17 mouse cellular contexts compared by ENCODE assay signal in genomic region chr8:111788497-111788896, GRCm38 (mm10). TPM values are rescaled to one million over a fixed set of nuclear protein-coding genes. Genes with fewer than 3 reads are reported as not detected.
A peak's percentile ranks its signal among the peaks of the same experiment; 100 is the strongest.
DNase-seq lines count a peak whose midpoint lies in the region; ATAC-seq lines count a peak whose summit lies in the region.
"Had no signal": no experiment of that assay in that cellular context is flagged by ENCODE, and none has a peak within 500 bp of the region (broad histone marks: within the 10 kb centered on the region; RNA-seq: fewer than 3 reads in every experiment).

No protein-coding gene starts in this region.

- H3K4me3 ChIP-seq in heart, embryonic 12.5 days, result no peak overlapping the region
- H3K4me3 ChIP-seq in midbrain, embryonic 11.5 days (ENCODE audit: low read depth, low read length), result no peak overlapping the region
- H3K4me3 ChIP-seq in midbrain, embryonic 15.5 days, result no peak overlapping the region
- H3K4me3 ChIP-seq in hindbrain, embryonic 16.5 days (ENCODE audit: low read length), result no peak overlapping the region
- H3K4me3 ChIP-seq in neural tube, embryonic 13.5 days, result no peak overlapping the region
- H3K4me3 ChIP-seq: gastrocnemius, adult 2 months; liver, embryonic 13.5 days had no signal

- no peak overlapping the region for H3K4me2 ChIP-seq in heart, embryonic 12.5 days
- H3K4me2 ChIP-seq in midbrain, embryonic 11.5 days, result no peak overlapping the region
- no peak overlapping the region for H3K4me2 ChIP-seq in midbrain, embryonic 15.5 days
- H3K4me2 ChIP-seq in hindbrain, embryonic 16.5 days (ENCODE audit: low read length), result no peak overlapping the region
- no peak overlapping the region for H3K4me2 ChIP-seq in neural tube, embryonic 13.5 days
- H3K4me2 ChIP-seq: heart, embryonic 11.5 days; liver, embryonic 13.5 days had no signal

- H3K27ac ChIP-seq in heart, embryonic 12.5 days (ENCODE audit: poor library complexity, severe bottlenecking), result 0 out of 2 replicates have a peak overlapping the region, but pooled peaks have one; percentile 32
- peak overlapping the region; percentile 78 for H3K27ac ChIP-seq in midbrain, embryonic 11.5 days (ENCODE audit: low read depth, low read length)
- H3K27ac ChIP-seq in midbrain, embryonic 15.5 days, result no peak overlapping the region
- H3K27ac ChIP-seq in hindbrain, embryonic 16.5 days (ENCODE audit: low read depth, low read length), result peak overlapping the region; percentile 65
- H3K27ac ChIP-seq in neural tube, embryonic 13.5 days (replicated peaks), result peak overlapping the region; percentile 88

- H3K27me3 ChIP-seq in heart, embryonic 12.5 days (replicated peaks), result no peaks in the 10 kb centered on the region
- no peaks in the 10 kb centered on the region for H3K27me3 ChIP-seq in midbrain, embryonic 11.5 days (ENCODE audit: control insufficient read depth, insufficient read depth, low read length)
- no peaks in the 10 kb centered on the region for H3K27me3 ChIP-seq in midbrain, embryonic 15.5 days (replicated peaks)
- H3K27me3 ChIP-seq in hindbrain, embryonic 16.5 days (replicated peaks; ENCODE audit: control insufficient read depth, insufficient read depth, low read length), result no peaks in the 10 kb centered on the region
- H3K27me3 ChIP-seq in neural tube, embryonic 13.5 days, result no peaks in the 10 kb centered on the region
- H3K27me3 ChIP-seq: liver, embryonic 13.5 days had no signal

- ATAC-seq in heart, embryonic 12.5 days (ENCODE audit: insufficient number of reproducible peaks, low FRiP score), result no peak
- ATAC-seq in midbrain, embryonic 11.5 days (ENCODE audit: low FRiP score), result no peak
- no peak for ATAC-seq in midbrain, embryonic 15.5 days (replicated peaks)
- ATAC-seq in hindbrain, embryonic 16.5 days, result no peak
- ATAC-seq in neural tube, embryonic 13.5 days (ENCODE audit: low read depth), result no peak

- peaks cover 41% of the 10 kb centered on the region for H3K4me1 ChIP-seq in heart, embryonic 12.5 days (replicated peaks)
- peaks cover 29% of the 10 kb centered on the region for H3K4me1 ChIP-seq in midbrain, embryonic 11.5 days (ENCODE audit: control insufficient read depth, insufficient read depth, low read length)
- peaks cover 36% of the 10 kb centered on the region for H3K4me1 ChIP-seq in midbrain, embryonic 15.5 days
- H3K4me1 ChIP-seq in hindbrain, embryonic 16.5 days (ENCODE audit: control insufficient read depth, insufficient read depth, low read depth, low read length), result peaks cover 17% of the 10 kb centered on the region
- peaks cover 55% of the 10 kb centered on the region for H3K4me1 ChIP-seq in neural tube, embryonic 13.5 days (replicated peaks)
- H3K4me1 ChIP-seq: liver, embryonic 13.5 days had no signal

- no peaks in the 10 kb centered on the region for H3K9me3 ChIP-seq in heart, embryonic 12.5 days (replicated peaks)
- H3K9me3 ChIP-seq in midbrain, embryonic 11.5 days (ENCODE audit: control insufficient read depth, low read length), result no peaks in the 10 kb centered on the region
- H3K9me3 ChIP-seq in midbrain, embryonic 15.5 days, result no peaks in the 10 kb centered on the region
- H3K9me3 ChIP-seq in hindbrain, embryonic 16.5 days (ENCODE audit: control insufficient read depth, low read length), result no peaks in the 10 kb centered on the region
- no peaks in the 10 kb centered on the region for H3K9me3 ChIP-seq in neural tube, embryonic 13.5 days
- H3K9me3 ChIP-seq: liver, embryonic 13.5 days had no signal

- DNase-seq in heart, adult 18-20 months, result no peak
- no peak for DNase-seq in midbrain, embryonic 11.5 days (ENCODE audit: low spot score, missing footprints)
- no peak for DNase-seq in ovary, postnatal 14 days (ENCODE audit: low spot score)
- DNase-seq in ovary, postnatal 10 days (ENCODE audit: low spot score), result no peak
- DNase-seq: adrenal gland, adult 8-10 months; cerebellum, adult 2 months; gastrocnemius, adult 2 months; kidney, adult 9 months; kidney, postnatal 4 days; layer of hippocampus, postnatal 36 days; liver, embryonic 13.5 days; thymus, postnatal 4 days had no signal

- H3K36me3 ChIP-seq in heart, embryonic 12.5 days, result 0 out of 2 replicates have a peak, but pooled peaks cover 8% of the 10 kb centered on the region
- no peaks in the 10 kb centered on the region for H3K36me3 ChIP-seq in midbrain, embryonic 11.5 days (ENCODE audit: control insufficient read depth, insufficient read depth, low read length)
- no peaks in the 10 kb centered on the region for H3K36me3 ChIP-seq in midbrain, embryonic 15.5 days (replicated peaks)
- no peaks in the 10 kb centered on the region for H3K36me3 ChIP-seq in hindbrain, embryonic 16.5 days (ENCODE audit: control insufficient read depth, insufficient read depth, low read length)
- no peaks in the 10 kb centered on the region for H3K36me3 ChIP-seq in neural tube, embryonic 13.5 days

- WGBS in heart, embryonic 12.5 days, result 74% methylated on average over 3 of the region's 3 CpGs
- 44% methylated on average over 3 of the region's 3 CpGs for WGBS in midbrain, embryonic 11.5 days
- WGBS in midbrain, embryonic 15.5 days, result 53% methylated on average over 3 of the region's 3 CpGs
- 60% methylated on average over 3 of the region's 3 CpGs for WGBS in hindbrain, embryonic 16.5 days
- WGBS in neural tube, embryonic 13.5 days, result 71% methylated on average over 3 of the region's 3 CpGs

- H3K9ac ChIP-seq in heart, embryonic 12.5 days, result no peak overlapping the region
- H3K9ac ChIP-seq in midbrain, embryonic 11.5 days (ENCODE audit: low read length), result no peak overlapping the region
- no peak overlapping the region for H3K9ac ChIP-seq in midbrain, embryonic 15.5 days
- H3K9ac ChIP-seq in hindbrain, embryonic 16.5 days (ENCODE audit: low read depth, low read length), result no peak overlapping the region
- H3K9ac ChIP-seq in neural tube, embryonic 13.5 days, result 0 out of 2 replicates have a peak overlapping the region, but pooled peaks have one; percentile 52
- H3K9ac ChIP-seq: liver, embryonic 13.5 days had no signal

RNA-seq across cellular contexts. Expression of gene Bcar1, which starts 44.9 kb away (rescaled TPM):
- polyA plus RNA-seq in heart, embryonic 12.5 days (2016; fragmentation: Nextera tagmentation; extraction: Ambion mirVana), result 46.4 and 47.2 TPM in 2 replicates
- total RNA-seq in heart, adult 18-20 months (2021), result 10 to 100 TPM; 18.9 to 19.1 TPM
- 36.2 and 42.1 TPM in 2 replicates for polyA plus RNA-seq in midbrain, embryonic 11.5 days (2014; fragmentation: Nextera tagmentation; extraction: Ambion mirVana)
- 51.9 and 55.8 TPM in 2 replicates for polyA plus RNA-seq in midbrain, embryonic 15.5 days (2015; fragmentation: Nextera tagmentation; extraction: Ambion mirVana)
- 37.6 and 50.0 TPM in 2 replicates for polyA plus RNA-seq in hindbrain, embryonic 16.5 days (2015; fragmentation: Nextera tagmentation; extraction: Ambion mirVana)
- 51.0 and 51.6 TPM in 2 replicates for polyA plus RNA-seq in neural tube, embryonic 13.5 days (2015; fragmentation: Nextera tagmentation; extraction: Ambion mirVana)
